Mouse (Mus musculus): ENCODE data around the gene Slf2. TPM values are rescaled to one million over a fixed set of nuclear protein-coding genes. Genes with fewer than 3 reads are reported as not detected.
A peak's percentile ranks its signal among the peaks of the same experiment; 100 is the strongest.

Gene Slf2
- polyA plus RNA-seq, 1 experiment from 2014 or later: 35.5 TPM

GRCm38 (mm10) chr19:44896450-44896849, 34.5 kb upstream of the Slf2 start:
- H3K9me3 ChIP-seq (replicated peaks; ENCODE audit: control insufficient read depth, low read length): no peaks in the 10 kb centered on the region
- H3K36me3 ChIP-seq (ENCODE audit: control insufficient read depth, insufficient read depth): no peaks in the 10 kb centered on the region
- H3K4me2 ChIP-seq (ENCODE audit: low read depth, low read length): no peak overlapping the region
- no peak for ATAC-seq (replicated peaks; ENCODE audit: extremely low read depth, insufficient read depth, low FRiP score)
- no peak overlapping the region for H3K27ac ChIP-seq (ENCODE audit: low read length)
- H3K4me3 ChIP-seq (ENCODE audit: low read length): no peak overlapping the region
- H3K9ac ChIP-seq (ENCODE audit: low read length): no peak overlapping the region
- peaks cover 16% of the 10 kb centered on the region for H3K27me3 ChIP-seq (ENCODE audit: control insufficient read depth, insufficient read depth, low read length)
- 54% methylated on average over 6 of the region's 6 CpGs for WGBS
- H3K4me1 ChIP-seq (ENCODE audit: control insufficient read depth, insufficient read depth, low read length): peaks cover 29% of the 10 kb centered on the region

- Histone ChIP-seq H3K9ac (ENCODE audit: low read length) (no peak overlapping the region), H3K27me3 (ENCODE audit: control insufficient read depth, insufficient read depth, low read length) (peaks cover 13% of the 10 kb centered on the region), H3K4me2 (ENCODE audit: low read depth, low read length) (no peak overlapping the region), H3K4me3 (ENCODE audit: low read length) (no peak overlapping the region), H3K9me3 (replicated peaks; ENCODE audit: control insufficient read depth, low read length) (no peaks in the 10 kb centered on the region), H3K4me1 (ENCODE audit: control insufficient read depth, insufficient read depth, low read length) (peaks cover 29% of the 10 kb centered on the region), H3K27ac (ENCODE audit: low read length) (no peak overlapping the region), H3K36me3 (ENCODE audit: control insufficient read depth, insufficient read depth) (no peaks in the 10 kb centered on the region)
- WGBS: 60% methylated on average over 5 of the region's 5 CpGs
- no peak for ATAC-seq (replicated peaks; ENCODE audit: extremely low read depth, insufficient read depth, low FRiP score)
These were observed 33.4 kb upstream of the Slf2 start for GRCm38 (mm10) chr19:44897521-44897920.

GRCm38 (mm10) chr19:44898646-44899045, 32.3 kb upstream of the Slf2 start:
- Histone ChIP-seq H3K4me3 (ENCODE audit: low read length) (no peak overlapping the region), H3K4me1 (ENCODE audit: control insufficient read depth, insufficient read depth, low read length) (peaks cover 29% of the 10 kb centered on the region), H3K9ac (ENCODE audit: low read length) (no peak overlapping the region), H3K4me2 (ENCODE audit: low read depth, low read length) (no peak overlapping the region), H3K36me3 (ENCODE audit: control insufficient read depth, insufficient read depth) (no peaks in the 10 kb centered on the region), H3K27ac (ENCODE audit: low read length) (no peak overlapping the region; the same call in 1 of the 2 replicates), H3K9me3 (replicated peaks; ENCODE audit: control insufficient read depth, low read length) (no peaks in the 10 kb centered on the region), H3K27me3 (ENCODE audit: control insufficient read depth, insufficient read depth, low read length) (peaks cover 13% of the 10 kb centered on the region)
- ATAC-seq (replicated peaks; ENCODE audit: extremely low read depth, insufficient read depth, low FRiP score): no peak
- 42% methylated on average over 3 of the region's 3 CpGs for WGBS

- Histone ChIP-seq H3K36me3 (ENCODE audit: control insufficient read depth, insufficient read depth) (no peaks in the 10 kb centered on the region), H3K9ac (ENCODE audit: low read length) (peak overlapping the region; percentile 32; the same call in 1 of the 2 replicates), H3K27ac (ENCODE audit: low read length) (peak overlapping the region; percentile 60), H3K27me3 (ENCODE audit: control insufficient read depth, insufficient read depth, low read length) (peaks cover 9% of the 10 kb centered on the region), H3K4me1 (ENCODE audit: control insufficient read depth, insufficient read depth, low read length) (peaks cover 29% of the 10 kb centered on the region), H3K9me3 (replicated peaks; ENCODE audit: control insufficient read depth, low read length) (no peaks in the 10 kb centered on the region), H3K4me2 (ENCODE audit: low read depth, low read length) (no peak overlapping the region), H3K4me3 (ENCODE audit: low read length) (no peak overlapping the region)
- WGBS: 20% methylated on average over 9 of the region's 9 CpGs
- ATAC-seq (replicated peaks; ENCODE audit: extremely low read depth, insufficient read depth, low FRiP score): peak; percentile 35; the same call in 1 of the 2 replicates
These were observed 31.7 kb upstream of the Slf2 start for GRCm38 (mm10) chr19:44899104-44899793.

GRCm38 (mm10) chr19:44899947-44900773, 30.8 kb upstream of the Slf2 start:
- H3K4me3 ChIP-seq (ENCODE audit: low read length): no peak overlapping the region
- H3K9me3 ChIP-seq (replicated peaks; ENCODE audit: control insufficient read depth, low read length): no peaks in the 10 kb centered on the region
- peaks cover 6% of the 10 kb centered on the region for H3K27me3 ChIP-seq (ENCODE audit: control insufficient read depth, insufficient read depth, low read length)
- 0 out of 2 replicates have a peak overlapping the region, but pooled peaks have one; percentile 0 for H3K4me2 ChIP-seq (ENCODE audit: low read depth, low read length)
- 28% methylated on average over 22 of the region's 22 CpGs for WGBS
- H3K27ac ChIP-seq (ENCODE audit: low read length): peak overlapping the region; percentile 73
- H3K4me1 ChIP-seq (ENCODE audit: control insufficient read depth, insufficient read depth, low read length): peaks cover 29% of the 10 kb centered on the region
- 0 out of 2 replicates have a peak, but pooled peaks have one; percentile 20 for ATAC-seq (replicated peaks; ENCODE audit: extremely low read depth, insufficient read depth, low FRiP score)
- no peaks in the 10 kb centered on the region for H3K36me3 ChIP-seq (ENCODE audit: control insufficient read depth, insufficient read depth)
- H3K9ac ChIP-seq (ENCODE audit: low read length): peak overlapping the region; percentile 32; the same call in 1 of the 2 replicates

GRCm38 (mm10) chr19:44901047-44901446, 29.9 kb upstream of the Slf2 start:
- no peaks in the 10 kb centered on the region for H3K36me3 ChIP-seq (ENCODE audit: control insufficient read depth, insufficient read depth)
- H3K4me3 ChIP-seq (ENCODE audit: low read length): no peak overlapping the region
- peaks cover 29% of the 10 kb centered on the region for H3K4me1 ChIP-seq (ENCODE audit: control insufficient read depth, insufficient read depth, low read length)
- no peaks in the 10 kb centered on the region for H3K9me3 ChIP-seq (replicated peaks; ENCODE audit: control insufficient read depth, low read length)
- H3K27me3 ChIP-seq (ENCODE audit: control insufficient read depth, insufficient read depth, low read length): no peaks in the 10 kb centered on the region; the same call in 1 of the 2 replicates
- ATAC-seq (replicated peaks; ENCODE audit: extremely low read depth, insufficient read depth, low FRiP score): no peak
- 55% methylated on average over 3 of the region's 3 CpGs for WGBS
- H3K9ac ChIP-seq (ENCODE audit: low read length): no peak overlapping the region
- no peak overlapping the region; the same call in 1 of the 2 replicates for H3K27ac ChIP-seq (ENCODE audit: low read length)
- no peak overlapping the region for H3K4me2 ChIP-seq (ENCODE audit: low read depth, low read length)

- H3K9me3 ChIP-seq (replicated peaks; ENCODE audit: control insufficient read depth, low read length): no peaks in the 10 kb centered on the region
- 54% methylated on average over 4 of the region's 4 CpGs for WGBS
- no peaks in the 10 kb centered on the region for H3K36me3 ChIP-seq (ENCODE audit: control insufficient read depth, insufficient read depth)
- H3K4me3 ChIP-seq (ENCODE audit: low read length): no peak overlapping the region
- no peak overlapping the region for H3K4me2 ChIP-seq (ENCODE audit: low read depth, low read length)
- no peaks in the 10 kb centered on the region for H3K27me3 ChIP-seq (ENCODE audit: control insufficient read depth, insufficient read depth, low read length)
- H3K9ac ChIP-seq (ENCODE audit: low read length): no peak overlapping the region
- peak; percentile 77 for ATAC-seq (replicated peaks; ENCODE audit: extremely low read depth, insufficient read depth, low FRiP score)
- peaks cover 29% of the 10 kb centered on the region for H3K4me1 ChIP-seq (ENCODE audit: control insufficient read depth, insufficient read depth, low read length)
- H3K27ac ChIP-seq (ENCODE audit: low read length): no peak overlapping the region
These were observed 28.6 kb upstream of the Slf2 start for GRCm38 (mm10) chr19:44902324-44902723.

GRCm38 (mm10) chr19:44903343-44904000, 27.5 kb upstream of the Slf2 start:
- H3K27ac ChIP-seq (ENCODE audit: low read length): no peak overlapping the region
- no peak for ATAC-seq (replicated peaks; ENCODE audit: extremely low read depth, insufficient read depth, low FRiP score)
- no peaks in the 10 kb centered on the region for H3K27me3 ChIP-seq (ENCODE audit: control insufficient read depth, insufficient read depth, low read length)
- no peak overlapping the region for H3K9ac ChIP-seq (ENCODE audit: low read length)
- no peak overlapping the region for H3K4me3 ChIP-seq (ENCODE audit: low read length)
- H3K9me3 ChIP-seq (replicated peaks; ENCODE audit: control insufficient read depth, low read length): no peaks in the 10 kb centered on the region
- H3K4me1 ChIP-seq (ENCODE audit: control insufficient read depth, insufficient read depth, low read length): peaks cover 28% of the 10 kb centered on the region
- H3K36me3 ChIP-seq (ENCODE audit: control insufficient read depth, insufficient read depth): no peaks in the 10 kb centered on the region
- WGBS: 67% methylated on average over 6 of the region's 6 CpGs
- no peak overlapping the region for H3K4me2 ChIP-seq (ENCODE audit: low read depth, low read length)
